Mouse (Mus musculus): ENCODE data around the gene Dock6.

- TF ChIP-seq ZNF384 (IDR thresholded peaks at IDR 0.05; ENCODE audit: low read depth, low read length) (no peak), MAZ (IDR thresholded peaks at IDR 0.05; ENCODE audit: low read depth, low read length) (no peak), CTCF (IDR thresholded peaks at IDR 0.05 in 2 of 3, conservative IDR thresholded peaks at IDR 0.05 in 1 of 3; ENCODE audit: control insufficient read depth in 1 of 3, insufficient read depth in 1 of 3, low read depth in 2 of 3, low read length in 3 of 3, poor library complexity in 1 of 3, severe bottlenecking in 1 of 3) (no peak), ZC3H11A (IDR thresholded peaks at IDR 0.05; ENCODE audit: low read depth, low read length) (no peak), E2F4 (IDR thresholded peaks at IDR 0.05; ENCODE audit: borderline replicate concordance, low read depth, low read length) (no peak), UBTF (IDR thresholded peaks at IDR 0.05; ENCODE audit: borderline replicate concordance, insufficient read depth, low read depth, low read length) (no peak), MYC (IDR thresholded peaks at IDR 0.05; ENCODE audit: low read depth, low read length) (no peak), TAL1 (IDR thresholded peaks at IDR 0.05; ENCODE audit: low read length) (no peak), POLR2A (IDR thresholded peaks at IDR 0.05; ENCODE audit: control insufficient read depth in 1 of 2, insufficient read depth in 1 of 2, low read depth in 1 of 2, low read length in 2 of 2, poor library complexity in 1 of 2) (no peak), GATA1 (IDR thresholded peaks at IDR 0.05; ENCODE audit: low read depth, low read length) (no peak)
These were observed 60.6 kb downstream of the Dock6 start for GRCm38 (mm10) chr9:21791861-21792260.
